Mouse (Mus musculus): ENCODE results near the gene Cenpp.

GRCm38 (mm10) chr13:49471981-49472675 lies 180.5 kb downstream of the Cenpp start:
- TF ChIP-seq POLR2A (IDR thresholded peaks at IDR 0.05; ENCODE audit: borderline replicate concordance, extremely low read depth, low read depth, low read length) (no peak), CTCF (IDR thresholded peaks at IDR 0.05; ENCODE audit: insufficient read depth, low read length) (no peak)
